Mouse (Mus musculus): ENCODE results near the gene Notch1. TPM values are rescaled to one million over a fixed set of nuclear protein-coding genes. Genes with fewer than 3 reads are reported as not detected.

The Notch1 gene
- polyA plus RNA-seq, 1 experiment: 4.5 TPM

GRCm38 (mm10) chr2:26531829-26532228 is 15.4 kb upstream of the Notch1 start:
- Histone ChIP-seq H3K79me3 (ENCODE audit: low read depth) (no peaks in the 10 kb centered on the region), H3K4me3 (ENCODE audit: insufficient read depth, poor library complexity, severe bottlenecking) (no peak overlapping the region), H3K27me3 (ENCODE audit: control insufficient read depth, insufficient read depth, insufficient read length) (no peaks in the 10 kb centered on the region), H3K36me3 (ENCODE audit: control insufficient read depth, insufficient read depth) (no peaks in the 10 kb centered on the region), H3K79me2 (ENCODE audit: control insufficient read depth, insufficient read depth) (no peaks in the 10 kb centered on the region), H3ac (ENCODE audit: control insufficient read depth, insufficient read length, low read depth) (no peak overlapping the region)
- peak; percentile 95 for TF ChIP-seq MYOD1 (IDR thresholded peaks at IDR 0.05; ENCODE audit: control insufficient read depth, insufficient read length, low read depth)
- TF ChIP-seq MAX (IDR thresholded peaks at IDR 0.05): peak; percentile 89
- no peak for TF ChIP-seq MYOG (IDR thresholded peaks at IDR 0.05; ENCODE audit: control insufficient read depth, extremely low read depth, insufficient read length)
- TF ChIP-seq FOSL1 (IDR thresholded peaks at IDR 0.05; ENCODE audit: insufficient read depth, low read length, poor library complexity, severe bottlenecking): peak; percentile 76
- no peak for TF ChIP-seq CEBPB (IDR thresholded peaks at IDR 0.05; ENCODE audit: low read depth)

- no peak for TF ChIP-seq FOSL1 (IDR thresholded peaks at IDR 0.05; ENCODE audit: insufficient read depth, low read length, poor library complexity, severe bottlenecking)
- TF ChIP-seq MAX (IDR thresholded peaks at IDR 0.05): no peak
- TF ChIP-seq CTCF (IDR thresholded peaks at IDR 0.05; ENCODE audit: control insufficient read depth, insufficient read depth, insufficient read length): no peak
- TF ChIP-seq USF1 (IDR thresholded peaks at IDR 0.05; ENCODE audit: low read depth): no peak
- TF ChIP-seq CEBPB (IDR thresholded peaks at IDR 0.05; ENCODE audit: low read depth): no peak
- TF ChIP-seq MYOD1 (IDR thresholded peaks at IDR 0.05; ENCODE audit: control insufficient read depth, insufficient read length, low read depth): no peak
- no peak for TF ChIP-seq MYOG (IDR thresholded peaks at IDR 0.05; ENCODE audit: control insufficient read depth, extremely low read depth, insufficient read length)
- H3K79me2 ChIP-seq (ENCODE audit: control insufficient read depth, insufficient read depth): no peaks in the 10 kb centered on the region
- no peaks in the 10 kb centered on the region for H3K36me3 ChIP-seq (ENCODE audit: control insufficient read depth, insufficient read depth)
- no peaks in the 10 kb centered on the region for H3K79me3 ChIP-seq (ENCODE audit: low read depth)
- H3ac ChIP-seq (ENCODE audit: control insufficient read depth, insufficient read length, low read depth): no peak overlapping the region
- H3K27me3 ChIP-seq (ENCODE audit: control insufficient read depth, insufficient read depth, insufficient read length): no peaks in the 10 kb centered on the region
- H3K4me3 ChIP-seq (ENCODE audit: insufficient read depth, poor library complexity, severe bottlenecking): no peak overlapping the region
Observed at GRCm38 (mm10) chr2:26529881-26530280, 13.4 kb upstream of the Notch1 start.

GRCm38 (mm10) chr2:26529221-26529805 is 12.8 kb upstream of the Notch1 start:
- Histone ChIP-seq H3K4me3 (ENCODE audit: insufficient read depth, poor library complexity, severe bottlenecking) (no peak overlapping the region), H3ac (ENCODE audit: control insufficient read depth, insufficient read length, low read depth) (no peak overlapping the region), H3K79me3 (ENCODE audit: low read depth) (no peaks in the 10 kb centered on the region), H3K79me2 (ENCODE audit: control insufficient read depth, insufficient read depth) (no peaks in the 10 kb centered on the region), H3K27me3 (ENCODE audit: control insufficient read depth, insufficient read depth, insufficient read length) (no peaks in the 10 kb centered on the region), H3K36me3 (ENCODE audit: control insufficient read depth, insufficient read depth) (no peaks in the 10 kb centered on the region)
- TF ChIP-seq MAX (IDR thresholded peaks at IDR 0.05): no peak
- no peak for TF ChIP-seq MYOG (IDR thresholded peaks at IDR 0.05; ENCODE audit: control insufficient read depth, extremely low read depth, insufficient read length)
- TF ChIP-seq USF1 (IDR thresholded peaks at IDR 0.05; ENCODE audit: low read depth): no peak
- no peak for TF ChIP-seq CEBPB (IDR thresholded peaks at IDR 0.05; ENCODE audit: low read depth)
- no peak for TF ChIP-seq CTCF (IDR thresholded peaks at IDR 0.05; ENCODE audit: control insufficient read depth, insufficient read depth, insufficient read length)

- Histone ChIP-seq H3K36me3 (ENCODE audit: control insufficient read depth, insufficient read depth) (no peaks in the 10 kb centered on the region), H3K4me3 (ENCODE audit: insufficient read depth, poor library complexity, severe bottlenecking) (no peak overlapping the region), H3K27me3 (ENCODE audit: control insufficient read depth, insufficient read depth, insufficient read length) (no peaks in the 10 kb centered on the region), H3K79me2 (ENCODE audit: control insufficient read depth, insufficient read depth) (no peaks in the 10 kb centered on the region), H3ac (ENCODE audit: control insufficient read depth, insufficient read length, low read depth) (no peak overlapping the region), H3K79me3 (ENCODE audit: low read depth) (no peaks in the 10 kb centered on the region)
- no peak for TF ChIP-seq FOSL1 (IDR thresholded peaks at IDR 0.05; ENCODE audit: insufficient read depth, low read length, poor library complexity, severe bottlenecking)
- TF ChIP-seq MYOG (IDR thresholded peaks at IDR 0.05; ENCODE audit: control insufficient read depth, extremely low read depth, insufficient read length): no peak
- TF ChIP-seq USF1 (IDR thresholded peaks at IDR 0.05; ENCODE audit: low read depth): no peak
- TF ChIP-seq MYOD1 (IDR thresholded peaks at IDR 0.05; ENCODE audit: control insufficient read depth, insufficient read length, low read depth): no peak
- TF ChIP-seq CEBPB (IDR thresholded peaks at IDR 0.05; ENCODE audit: low read depth): no peak
- TF ChIP-seq CTCF (IDR thresholded peaks at IDR 0.05; ENCODE audit: control insufficient read depth, insufficient read depth, insufficient read length): no peak
- TF ChIP-seq MAX (IDR thresholded peaks at IDR 0.05): no peak
Observed at GRCm38 (mm10) chr2:26526443-26527257, 10.2 kb upstream of the Notch1 start.

- no peaks in the 10 kb centered on the region for H3K27me3 ChIP-seq (ENCODE audit: control insufficient read depth, insufficient read depth, insufficient read length)
- no peak overlapping the region for H3K4me3 ChIP-seq (ENCODE audit: insufficient read depth, poor library complexity, severe bottlenecking)
- no peaks in the 10 kb centered on the region for H3K79me2 ChIP-seq (ENCODE audit: control insufficient read depth, insufficient read depth)
- no peaks in the 10 kb centered on the region for H3K79me3 ChIP-seq (ENCODE audit: low read depth)
- H3K36me3 ChIP-seq (ENCODE audit: control insufficient read depth, insufficient read depth): no peaks in the 10 kb centered on the region
- peak overlapping the region; percentile 0 for H3ac ChIP-seq (ENCODE audit: control insufficient read depth, insufficient read length, low read depth)
- TF ChIP-seq USF1 (IDR thresholded peaks at IDR 0.05; ENCODE audit: low read depth) (no peak), MAX (IDR thresholded peaks at IDR 0.05) (peak; percentile 42), MYOD1 (IDR thresholded peaks at IDR 0.05; ENCODE audit: control insufficient read depth, insufficient read length, low read depth) (peak; percentile 43)
Observed at GRCm38 (mm10) chr2:26525355-26526018, 9.0 kb upstream of the Notch1 start.
